Mouse (Mus musculus) bone marrow macrophage, adult 2 months (primary cell): ENCODE results near the gene Ccdc157.

ENCODE experiments used
- CTCF ChIP-seq: IDR thresholded peaks from 2 replicates; pipeline ENCODE4 v1.5.1; 2012; ENCODE audit warnings: low read depth, mild to moderate bottlenecking, low read length, moderate library complexity
- POLR2A ChIP-seq: IDR thresholded peaks from 2 replicates; pipeline ENCODE4 v1.6.1; 2012; ENCODE audit warnings: mild to moderate bottlenecking, low read depth, low read length, borderline replicate concordance

- TF ChIP-seq CTCF, result no peak
- no peak for TF ChIP-seq POLR2A
Observed at GRCm38 (mm10) chr11:4209556-4209955, 49.5 kb upstream of the Ccdc157 start.
